Mouse (Mus musculus): Measurements from ENCODE around the gene Lrpap1. TPM values are rescaled to one million over a fixed set of nuclear protein-coding genes. Genes with fewer than 3 reads are reported as not detected.

The Lrpap1 gene
- polyA plus RNA-seq, 1 experiment from 2014 or later, result 84.5 TPM

Other genes starting within 250 kb of the Lrpap1 start
- gene Msantd1, start 197.8 kb downstream of the Lrpap1 start, polyA plus RNA-seq (2016; fragmentation: Nextera tagmentation; extraction: Ambion mirVana), result 0.47 and 0.49 TPM in 2 replicates
- 62.9 and 74.4 TPM in 2 replicates for gene Rgs12, start 156.3 kb downstream of the Lrpap1 start, polyA plus RNA-seq (2016; fragmentation: Nextera tagmentation; extraction: Ambion mirVana)
- 0.28 and 0.53 TPM in 2 replicates for gene Hgfac, start 64.3 kb downstream of the Lrpap1 start, polyA plus RNA-seq (2016; fragmentation: Nextera tagmentation; extraction: Ambion mirVana)
- gene Dok7, start 49.0 kb downstream of the Lrpap1 start, polyA plus RNA-seq (2016; fragmentation: Nextera tagmentation; extraction: Ambion mirVana), result 0.27 and 0.42 TPM in 2 replicates
- not detected in 2 replicates for gene Adra2c, start 172.6 kb upstream of the Lrpap1 start, polyA plus RNA-seq (2016; fragmentation: Nextera tagmentation; extraction: Ambion mirVana)

All from midbrain, embryonic 10.5 days (tissue).